Mouse (Mus musculus): ENCODE measurements around the gene Gm3252. TPM values are rescaled to one million over a fixed set of nuclear protein-coding genes. Genes with fewer than 3 reads are reported as not detected.

Gm3252 gene
- 10 to 100 TPM in 1 of 2 experiments, under 1 TPM in 1; 0.71 to 11.6 TPM for polyA plus RNA-seq (2017; shearing (Covaris generic))

DNA sequence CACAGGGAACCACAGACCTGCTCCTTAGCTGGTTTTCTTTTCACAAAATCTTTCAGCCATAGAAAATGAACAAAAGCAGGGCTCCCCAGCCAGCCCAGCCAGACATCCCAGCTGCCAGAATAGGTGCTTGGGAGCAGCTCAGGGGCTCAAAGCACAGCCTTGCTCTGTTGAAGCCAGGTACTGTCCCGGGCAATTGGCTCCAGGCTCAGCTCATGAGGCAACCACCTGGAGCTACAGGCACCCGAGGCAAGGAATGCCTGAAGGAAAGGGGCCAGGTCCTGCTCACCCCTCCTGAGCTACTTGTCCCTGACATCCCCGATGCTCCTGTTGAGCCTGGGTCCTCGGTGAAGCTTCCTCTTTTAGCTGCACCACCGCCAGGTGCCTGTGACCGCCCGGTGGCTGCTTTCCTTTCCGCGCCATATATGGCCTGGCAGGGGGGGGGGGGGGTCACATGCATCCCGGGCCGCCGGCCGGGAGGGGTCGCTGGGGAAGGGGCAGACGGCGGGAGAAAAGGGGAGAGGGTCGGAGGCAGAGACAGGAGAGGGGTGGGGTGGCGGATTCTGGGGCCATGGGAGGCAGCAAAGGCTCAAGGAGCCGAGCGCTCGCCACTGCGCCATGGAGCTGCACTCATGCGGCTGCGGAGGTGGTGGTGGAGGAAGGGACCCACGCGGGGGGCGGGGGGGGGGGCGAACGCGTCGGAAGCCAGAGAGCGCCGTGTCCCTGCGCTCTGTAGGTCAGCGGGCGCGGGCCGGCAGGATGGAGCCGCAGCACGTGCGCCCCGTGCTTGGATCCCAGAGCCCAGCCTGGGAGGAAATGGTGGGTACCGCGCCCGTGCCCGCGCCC lies at the start of gene Gm3252:
Gene Gm3252 (plus strand): TSS at position 738 of the 843 bp plus-strand sequence.

DNA sequence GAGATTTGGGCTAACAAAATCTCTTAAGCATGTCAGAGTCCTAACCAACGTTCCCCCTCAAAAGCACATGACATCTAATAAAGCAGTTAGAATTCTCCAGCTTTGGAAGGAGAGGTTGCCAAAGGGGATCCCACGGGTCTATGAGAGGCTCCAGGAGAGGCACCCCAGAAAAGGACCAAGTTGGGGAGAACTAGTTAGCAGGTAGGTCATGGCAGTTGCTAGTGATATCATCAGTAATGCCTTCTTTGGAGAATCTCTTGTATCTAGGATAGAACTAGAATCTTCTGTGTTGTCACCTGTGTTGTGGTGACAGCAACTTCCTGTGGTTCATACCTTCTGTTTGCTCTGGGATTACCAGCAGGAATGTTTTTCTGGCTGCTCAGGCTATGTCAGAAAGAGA lies 17.6 kb upstream of the Gm3252 start, which contains the start of gene Gm7876:
Gene Gm7876 (plus strand): TSS at position 301 of the 400 bp plus-strand sequence.

DNA sequence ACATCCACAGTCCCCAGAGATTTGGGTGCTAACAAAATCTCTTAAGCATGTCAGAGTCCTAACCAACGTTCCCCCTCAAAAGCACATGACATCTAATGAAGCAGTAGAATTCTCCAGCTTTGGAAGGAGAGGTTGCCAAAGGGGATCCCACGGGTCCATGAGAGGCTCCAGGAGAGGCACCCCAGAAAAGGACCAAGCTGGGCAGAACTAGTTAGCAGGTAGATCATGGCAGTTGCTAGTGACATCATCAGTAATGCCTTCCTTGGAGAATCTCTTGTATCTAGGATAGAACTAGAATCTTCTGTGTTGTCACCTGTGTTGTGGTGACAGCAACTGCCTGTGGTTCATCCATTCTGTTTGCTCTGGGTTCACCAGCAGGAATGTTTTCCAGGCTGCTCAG lies 49.5 kb downstream of the Gm3252 start, which contains the start of gene Gm9602:
Gene Gm9602 (plus strand): TSS at position 301 of the 400 bp plus-strand sequence.

Other genes with a start within 250 kb of the Gm3252 start
- under 1 TPM; 0.14 to 0.59 TPM for gene Gm3182, start 245.0 kb upstream of the Gm3252 start, polyA plus RNA-seq (2017; shearing (Covaris generic))
- gene Gm3047, start 171.4 kb upstream of the Gm3252 start, polyA plus RNA-seq (2017; shearing (Covaris generic)), result not detected
- gene Gm8159, start 94.4 kb upstream of the Gm3252 start, polyA plus RNA-seq (2017; shearing (Covaris generic)), result under 1 TPM; 0.08 to 0.40 TPM
- under 1 TPM in 1 of 2 experiments, not detected in 1; 0.65 TPM for gene Gm3239, start 62.6 kb upstream of the Gm3252 start, polyA plus RNA-seq (2017; shearing (Covaris generic))
- gene Gm7876, start 17.5 kb upstream of the Gm3252 start, polyA plus RNA-seq (2017; shearing (Covaris generic)), result not detected
- not detected for gene Gm9602, start 49.6 kb downstream of the Gm3252 start, polyA plus RNA-seq (2017; shearing (Covaris generic))
- not detected for gene Gm3269, start 111.3 kb downstream of the Gm3252 start, polyA plus RNA-seq (2017; shearing (Covaris generic))
- gene Gm3264, start 128.8 kb downstream of the Gm3252 start, polyA plus RNA-seq (2017; shearing (Covaris generic)), result 1 to 10 TPM in 1 of 2 experiments, not detected in 1; 4.2 TPM
- under 1 TPM in 1 of 2 experiments, not detected in 1; 0.24 TPM for gene Gm3278, start 165.6 kb downstream of the Gm3252 start, polyA plus RNA-seq (2017; shearing (Covaris generic))